Mouse (Mus musculus) lung, embryonic 14.5 days (tissue): ENCODE measurements around the gene Foxr1. TPM values are rescaled to one million over a fixed set of nuclear protein-coding genes. Genes with fewer than 3 reads are reported as not detected.
A peak's percentile ranks its signal among the peaks of the same experiment; 100 is the strongest.

ENCODE experiments used
- ATAC-seq: fragments of 200-750 bp; cut with Nextera tagmentation; 2 replicates; pipeline ENCODE4 v1.8.0; 2017; ENCODE audit warnings: mild to moderate bottlenecking, moderate TSS enrichment, moderate library complexity; ENCODE audit not compliant: insufficient read depth
- DNase-seq: peaks from one replicate; pipeline ENCODE4 v3.0.0-alpha.2; 2015
- H3K27ac ChIP-seq: fragments of 300-500 bp; sonication (generic); 2 replicates; pipeline ENCODE4 v1.5.1; 2014; ENCODE audit warnings: low read depth, mild to moderate bottlenecking, moderate library complexity
- H3K27me3 ChIP-seq: fragments of 300-500 bp; sonication (generic); 2 replicates; pipeline ENCODE4 v1.6.1; 2014; ENCODE audit warnings: low read length, control low read depth; ENCODE audit not compliant: insufficient read depth
- H3K36me3 ChIP-seq: fragments of 300-500 bp; sonication (generic); 2 replicates; pipeline ENCODE4 v1.6.1; 2014; ENCODE audit warnings: control low read depth; ENCODE audit not compliant: insufficient read depth
- H3K4me1 ChIP-seq: fragments of 300-500 bp; sonication (generic); 2 replicates; pipeline ENCODE4 v1.6.1; 2014; ENCODE audit warnings: antibody characterized with exemption, control low read depth; ENCODE audit not compliant: insufficient read depth
- H3K4me2 ChIP-seq: fragments of 300-500 bp; sonication (generic); 2 replicates; pipeline ENCODE4 v1.6.1; 2014; ENCODE audit warnings: mild to moderate bottlenecking
- H3K4me3 ChIP-seq: fragments of 300-500 bp; sonication (generic); 2 replicates; pipeline ENCODE4 v1.5.1; 2014; ENCODE audit warnings: low read depth, low read length
- H3K9ac ChIP-seq: fragments of 300-500 bp; sonication (generic); 2 replicates; pipeline ENCODE4 v1.6.1; 2014
- H3K9me3 ChIP-seq: fragments of 300-500 bp; sonication (generic); 2 replicates; pipeline ENCODE4 v1.6.1; 2016; ENCODE audit warnings: low read depth, low read length, control low read depth
- CTCF ChIP-seq: IDR thresholded peaks from 2 replicates; pipeline ENCODE4 v1.5.1; 2016; ENCODE audit warnings: antibody characterized with exemption, low read depth
- WGBS: fragments of 180-500 bp; shearing (Covaris S2); extraction: QIAGEN DNeasy Blood & Tissue Kit; methylation state at CpG from one replicate; pipeline ENCODE4 v1.1.7; 2014; 5-methylcytosine and 5-hydroxymethylcytosine counted together
- polyA plus RNA-seq: library from polyadenylated mRNA; unstranded; fragments of >200 nt; fragmentation: Nextera tagmentation; extraction: Ambion mirVana; gene quantifications from 2 replicates; pipeline ENCODE4 v1.2.1, GENCODE M21; 2014

The Foxr1 gene
- polyA plus RNA-seq, 1 experiment from 2014 or later: not detected

GRCm38 (mm10) chr9:44405011-44405410, 35.9 kb downstream of the Foxr1 start:
- H3K36me3 ChIP-seq: peaks cover 72% of the 10 kb centered on the region

GRCm38 (mm10) chr9:44401081-44401480, 39.9 kb downstream of the Foxr1 start:
- 80% methylated on average over 4 of the region's 4 CpGs for WGBS
- H3K4me1 ChIP-seq: no peaks in the 10 kb centered on the region

More at GRCm38 (mm10) chr9:44405011-44405410, 35.9 kb downstream of the Foxr1 start:
- Histone ChIP-seq H3K4me1 (no peaks in the 10 kb centered on the region), H3K9me3 (no peaks in the 10 kb centered on the region), H3K27ac (no peak overlapping the region), H3K9ac (no peak overlapping the region), H3K4me2 (no peak overlapping the region), H3K4me3 (no peak overlapping the region), H3K27me3 (no peaks in the 10 kb centered on the region)
- WGBS: 59% methylated on average over 3 of the region's 3 CpGs
- ATAC-seq (no peak), DNase-seq (no peak)
- TF ChIP-seq CTCF: no peak

GRCm38 (mm10) chr9:44399795-44400114, 41.2 kb downstream of the Foxr1 start:
- Histone ChIP-seq H3K4me2 (no peak overlapping the region), H3K27me3 (0 out of 2 replicates have a peak, but pooled peaks cover 3% of the 10 kb centered on the region), H3K9ac (no peak overlapping the region), H3K27ac (no peak overlapping the region), H3K4me1 (no peaks in the 10 kb centered on the region), H3K36me3 (peaks cover 60% of the 10 kb centered on the region), H3K9me3 (no peaks in the 10 kb centered on the region), H3K4me3 (no peak overlapping the region)
- 94% methylated on average over 6 of the region's 6 CpGs for WGBS
- no peak for ATAC-seq
- DNase-seq: no peak
- no peak for TF ChIP-seq CTCF

More at GRCm38 (mm10) chr9:44401081-44401480, 39.9 kb downstream of the Foxr1 start:
- H3K27ac ChIP-seq: no peak overlapping the region
- H3K9me3 ChIP-seq: no peaks in the 10 kb centered on the region
- ATAC-seq (no peak), DNase-seq (no peak)
- H3K36me3 ChIP-seq: peaks cover 70% of the 10 kb centered on the region
- TF ChIP-seq CTCF: no peak
- H3K27me3 ChIP-seq: 0 out of 2 replicates have a peak, but pooled peaks cover 3% of the 10 kb centered on the region
- no peak overlapping the region for H3K9ac ChIP-seq
- no peak overlapping the region for H3K4me2 ChIP-seq
- H3K4me3 ChIP-seq: no peak overlapping the region

GRCm38 (mm10) chr9:44399114-44399794, 41.7 kb downstream of the Foxr1 start:
- 80% methylated on average over 13 of the region's 13 CpGs for WGBS
- no peaks in the 10 kb centered on the region for H3K9me3 ChIP-seq
- no peaks in the 10 kb centered on the region for H3K4me1 ChIP-seq
- no peak overlapping the region for H3K9ac ChIP-seq
- no peak overlapping the region for H3K4me3 ChIP-seq
- peaks cover 55% of the 10 kb centered on the region for H3K36me3 ChIP-seq
- H3K27me3 ChIP-seq: 0 out of 2 replicates have a peak, but pooled peaks cover 3% of the 10 kb centered on the region
- DNase-seq (no peak), ATAC-seq (no peak)
- H3K4me2 ChIP-seq: no peak overlapping the region
- no peak for TF ChIP-seq CTCF
- no peak overlapping the region for H3K27ac ChIP-seq

- WGBS: 75% methylated on average over 9 of the region's 9 CpGs
- Histone ChIP-seq H3K9ac (no peak overlapping the region), H3K9me3 (no peaks in the 10 kb centered on the region), H3K4me3 (peak overlapping the region; percentile 79; the same call in 1 of the 2 replicates), H3K4me2 (peak overlapping the region; percentile 96; the same call in 1 of the 2 replicates), H3K36me3 (peaks cover 48% of the 10 kb centered on the region), H3K27me3 (0 out of 2 replicates have a peak, but pooled peaks cover 3% of the 10 kb centered on the region), H3K4me1 (no peaks in the 10 kb centered on the region), H3K27ac (no peak overlapping the region)
- no peak for DNase-seq
- ATAC-seq: no peak
- TF ChIP-seq CTCF: no peak
These were observed 42.4 kb downstream of the Foxr1 start for GRCm38 (mm10) chr9:44398551-44398950.

- Histone ChIP-seq H3K9ac (peak overlapping the region; percentile 76; the same call in 1 of the 2 replicates), H3K4me3 (peak overlapping the region; percentile 79), H3K36me3 (peaks cover 43% of the 10 kb centered on the region), H3K9me3 (no peaks in the 10 kb centered on the region), H3K27ac (no peak overlapping the region), H3K27me3 (0 out of 2 replicates have a peak, but pooled peaks cover 3% of the 10 kb centered on the region), H3K4me1 (no peaks in the 10 kb centered on the region), H3K4me2 (peak overlapping the region; percentile 96)
- ATAC-seq (no peak), DNase-seq (no peak)
- WGBS: 22% methylated on average over 4 of the region's 4 CpGs
- no peak for TF ChIP-seq CTCF
These were observed 42.8 kb downstream of the Foxr1 start for GRCm38 (mm10) chr9:44398087-44398486.

- Histone ChIP-seq H3K27ac (peak within 1 kb of the TSS; percentile 75), H3K27me3 (0 out of 2 replicates have a peak, but pooled peaks cover 3% of the 10 kb centered on the region), H3K4me2 (peak within 1 kb of the TSS; percentile 96), H3K4me1 (no peaks in the 10 kb centered on the region), H3K4me3 (peak within 1 kb of the TSS; percentile 79), H3K36me3 (peaks cover 37% of the 10 kb centered on the region), H3K9me3 (no peaks in the 10 kb centered on the region), H3K9ac (peak within 1 kb of the TSS; percentile 76)
- under 1% methylated on average over 43 of the region's 43 CpGs for WGBS
- peak; percentile 99 for ATAC-seq
- DNase-seq: peak; percentile 95
- 0 out of 2 replicates have a peak, but pooled peaks have one; percentile 38 for TF ChIP-seq CTCF
These were observed 44.1 kb downstream of the Foxr1 start, which contains the start of gene Slc37a4 for GRCm38 (mm10) chr9:44396684-44397411. Gene Slc37a4 (plus strand): TSS chr9:44396852.
